Mouse (Mus musculus) midbrain, embryonic 14.5 days (tissue): Measurements from ENCODE around the gene Capn11. TPM values are rescaled to one million over a fixed set of nuclear protein-coding genes. Genes with fewer than 3 reads are reported as not detected.

Experiments
- ATAC-seq: fragments of 200-750 bp; cut with Nextera tagmentation; 2 replicates; pipeline ENCODE4 v1.8.0; 2017; ENCODE audit warnings: moderate number of reproducible peaks, moderate library complexity; ENCODE audit not compliant: low FRiP score, low TSS enrichment
- DNase-seq: peaks from one replicate; pipeline ENCODE4 v3.0.0-alpha.2; 2015
- H3K27ac ChIP-seq: fragments of 300-500 bp; sonication (generic); replicated peaks from 2 replicates; pipeline ENCODE4 v1.5.1; 2014; ENCODE audit warnings: mild to moderate bottlenecking, low read depth, low read length, moderate library complexity
- H3K27me3 ChIP-seq: fragments of 300-500 bp; sonication (generic); 2 replicates; pipeline ENCODE4 v1.6.1; 2014; ENCODE audit warnings: low read length, control low read depth, mixed read lengths; ENCODE audit not compliant: control insufficient read depth, insufficient read depth
- H3K36me3 ChIP-seq: fragments of 300-500 bp; sonication (generic); 2 replicates; pipeline ENCODE4 v1.6.1; 2014; ENCODE audit warnings: low read length, control low read depth; ENCODE audit not compliant: control insufficient read depth, insufficient read depth
- H3K4me1 ChIP-seq: fragments of 300-500 bp; sonication (generic); 2 replicates; pipeline ENCODE4 v1.6.1; 2014; ENCODE audit warnings: mild to moderate bottlenecking, antibody characterized with exemption, low read length, control low read depth; ENCODE audit not compliant: control insufficient read depth, insufficient read depth
- H3K4me2 ChIP-seq: fragments of 300-500 bp; sonication (generic); 2 replicates; pipeline ENCODE4 v1.6.1; 2014; ENCODE audit warnings: mild to moderate bottlenecking, low read length, moderate library complexity
- H3K4me3 ChIP-seq: fragments of 300-500 bp; sonication (generic); replicated peaks from 2 replicates; pipeline ENCODE4 v1.5.1; 2014; ENCODE audit warnings: low read depth, low read length
- H3K9ac ChIP-seq: fragments of 300-500 bp; sonication (generic); replicated peaks from 2 replicates; pipeline ENCODE4 v1.6.1; 2014; ENCODE audit warnings: mild to moderate bottlenecking, low read length, moderate library complexity
- H3K9me3 ChIP-seq: fragments of 300-500 bp; sonication (generic); 2 replicates; pipeline ENCODE4 v1.6.1; 2016; ENCODE audit warnings: low read length, control low read depth, mixed read lengths; ENCODE audit not compliant: control insufficient read depth
- WGBS: fragments of 180-500 bp; shearing (Covaris S2); extraction: QIAGEN DNeasy Blood & Tissue Kit; methylation state at CpG from one replicate; pipeline ENCODE4 v1.1.7; 2014; 5-methylcytosine and 5-hydroxymethylcytosine counted together
- polyA plus RNA-seq: library from polyadenylated mRNA; unstranded; fragments of >200 nt; fragmentation: Nextera tagmentation; extraction: Ambion mirVana; gene quantifications from 2 replicates; pipeline ENCODE4 v1.2.1, GENCODE M21; 2014

Gene Capn11
- polyA plus RNA-seq, 1 experiment from 2014 or later, result 2.4 TPM

DNA sequence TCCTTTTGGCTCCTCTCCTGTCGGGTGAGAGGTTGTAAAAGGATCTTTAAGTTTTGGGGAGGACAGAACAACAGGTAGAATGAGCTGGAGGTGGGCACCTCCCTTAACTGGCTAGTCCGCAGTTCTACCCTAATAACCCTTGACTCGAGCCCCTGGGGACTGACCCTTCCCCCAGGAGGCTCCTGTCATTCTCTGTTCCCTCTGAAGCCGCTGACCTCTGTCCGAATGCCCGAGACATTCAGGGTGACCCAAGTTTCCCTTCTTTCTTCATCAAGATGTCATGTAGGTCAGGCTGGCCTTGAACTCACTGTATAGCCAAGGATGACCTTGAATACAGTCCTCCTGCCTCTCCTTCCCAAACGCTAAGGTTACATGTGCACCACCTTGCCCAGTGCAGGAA is 70.8 kb downstream of the Capn11 start:
- H3K4me2 ChIP-seq, result no peak overlapping the region
- no peak overlapping the region for H3K4me3 ChIP-seq
- WGBS, result 92% methylated on average over 7 of the region's 7 CpGs
- H3K9ac ChIP-seq, result no peak overlapping the region
- H3K27me3 ChIP-seq, result no peaks in the 10 kb centered on the region; the same call in 1 of the 2 replicates
- H3K36me3 ChIP-seq, result no peaks in the 10 kb centered on the region
- no peak overlapping the region for H3K27ac ChIP-seq
- H3K9me3 ChIP-seq, result no peaks in the 10 kb centered on the region
- H3K4me1 ChIP-seq, result peaks cover 13% of the 10 kb centered on the region; the same call in 1 of the 2 replicates
- DNase-seq, result no peak
- no peak for ATAC-seq

GRCm38 (mm10) chr17:45586449-45586837 is 72.7 kb downstream of the Capn11 start:
- Histone ChIP-seq H3K27ac (no peak overlapping the region), H3K4me2 (no peak overlapping the region), H3K36me3 (no peaks in the 10 kb centered on the region), H3K9me3 (no peaks in the 10 kb centered on the region), H3K4me1 (peaks cover 13% of the 10 kb centered on the region; the same call in 1 of the 2 replicates), H3K9ac (no peak overlapping the region), H3K4me3 (no peak overlapping the region), H3K27me3 (no peaks in the 10 kb centered on the region)
- DNase-seq (no peak), ATAC-seq (no peak)
- WGBS, result over 99% methylated on average over 3 of the region's 3 CpGs

DNA sequence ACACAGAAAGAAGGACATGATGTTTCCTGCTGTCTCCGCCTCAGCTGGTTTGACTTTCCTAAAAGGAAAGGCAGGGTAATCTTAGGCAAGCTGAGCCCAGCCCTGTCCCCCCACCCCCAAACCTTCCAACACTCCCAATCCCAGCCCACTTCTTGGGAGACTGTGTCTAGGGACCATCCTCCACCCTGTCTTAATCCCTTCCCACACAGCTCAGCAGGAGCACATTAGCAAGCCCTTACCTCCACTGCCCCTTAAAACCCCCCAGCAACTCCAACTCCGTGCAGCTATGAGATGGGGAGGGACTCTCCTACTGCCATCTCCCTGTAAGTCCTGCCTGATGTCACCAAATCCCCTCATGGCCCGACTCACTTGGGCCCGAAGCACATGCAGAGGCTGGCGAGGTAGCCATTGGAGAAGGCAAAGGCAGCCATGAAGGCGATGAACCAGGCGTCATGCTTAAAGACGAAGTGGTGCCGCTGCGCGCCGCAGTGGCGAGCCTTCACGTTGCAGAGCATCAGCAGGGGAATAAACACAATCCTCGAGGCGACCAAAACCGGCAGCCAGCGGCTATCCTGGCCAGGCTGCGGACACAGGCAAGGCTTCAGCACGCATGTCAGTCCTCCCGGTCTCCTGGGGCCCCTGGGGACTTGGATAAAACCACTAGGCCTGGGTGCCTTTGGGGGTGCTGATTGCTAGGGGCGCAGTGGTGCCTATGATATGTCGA is 73.2 kb downstream of the Capn11 start:
- no peak overlapping the region for H3K9ac ChIP-seq
- no peak overlapping the region for H3K4me3 ChIP-seq
- H3K27ac ChIP-seq, result 0 out of 2 replicates have a peak overlapping the region, but pooled peaks have one; percentile 61
- no peak overlapping the region for H3K4me2 ChIP-seq
- H3K9me3 ChIP-seq, result no peaks in the 10 kb centered on the region
- H3K4me1 ChIP-seq, result peaks cover 13% of the 10 kb centered on the region; the same call in 1 of the 2 replicates
- WGBS, result 59% methylated on average over 23 of the region's 23 CpGs
- no peaks in the 10 kb centered on the region for H3K27me3 ChIP-seq
- H3K36me3 ChIP-seq, result no peaks in the 10 kb centered on the region
- DNase-seq (no peak), ATAC-seq (no peak)

DNA sequence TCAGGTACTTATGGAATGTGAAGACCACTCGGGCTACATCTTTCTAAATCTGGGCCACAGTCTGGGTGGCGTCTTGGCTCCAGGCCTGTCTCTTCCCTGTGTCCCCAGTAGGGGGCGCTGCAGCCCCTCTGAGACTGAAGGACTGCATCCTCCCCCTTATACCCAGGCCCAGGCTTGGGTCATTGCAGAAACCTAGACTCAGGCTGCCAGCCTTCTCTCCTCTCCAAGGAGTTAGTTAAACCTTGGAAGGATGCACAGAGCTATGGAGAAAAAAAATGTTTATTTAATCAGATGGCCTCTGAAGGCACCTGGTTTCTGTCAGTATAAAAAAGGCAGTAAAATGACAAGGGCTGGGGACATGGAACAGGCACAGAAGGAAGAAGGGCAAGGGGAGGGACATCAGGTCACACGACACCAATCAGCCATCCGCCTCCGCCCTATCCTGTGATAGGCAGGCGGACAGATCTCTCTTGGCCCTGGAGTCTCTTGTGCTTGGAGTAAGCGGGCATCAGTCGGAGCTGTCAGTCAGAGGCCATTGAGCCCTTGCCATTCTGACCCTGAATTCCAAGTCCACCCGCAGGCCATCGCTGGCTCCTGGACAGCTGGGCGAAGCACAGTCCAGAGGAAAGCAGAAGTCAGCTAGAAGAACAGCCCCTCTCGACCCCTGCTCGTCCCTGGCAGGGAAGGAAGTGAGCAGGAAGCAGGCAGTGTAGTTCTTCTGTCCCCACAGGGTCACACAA is 74.0 kb downstream of the Capn11 start:
- Histone ChIP-seq H3K9ac (no peak overlapping the region), H3K4me3 (no peak overlapping the region), H3K4me1 (peaks cover 13% of the 10 kb centered on the region; the same call in 1 of the 2 replicates), H3K27me3 (no peaks in the 10 kb centered on the region), H3K27ac (peak overlapping the region; percentile 61), H3K4me2 (no peak overlapping the region), H3K36me3 (no peaks in the 10 kb centered on the region), H3K9me3 (no peaks in the 10 kb centered on the region)
- DNase-seq, result peak; percentile 83
- peak; percentile 67 for ATAC-seq
- 13% methylated on average over 14 of the region's 14 CpGs for WGBS

- no peaks in the 10 kb centered on the region for H3K27me3 ChIP-seq
- H3K4me1 ChIP-seq, result peaks cover 13% of the 10 kb centered on the region; the same call in 1 of the 2 replicates
- 39% methylated on average over 12 of the region's 12 CpGs for WGBS
- no peaks in the 10 kb centered on the region for H3K36me3 ChIP-seq
- DNase-seq, result peak; percentile 60
- H3K4me3 ChIP-seq, result no peak overlapping the region
- no peak overlapping the region for H3K4me2 ChIP-seq
- peak; percentile 44 for ATAC-seq
- peak overlapping the region; percentile 61 for H3K27ac ChIP-seq
- no peaks in the 10 kb centered on the region for H3K9me3 ChIP-seq
- no peak overlapping the region; the same call in 1 of the 2 replicates for H3K9ac ChIP-seq
These were observed 74.8 kb downstream of the Capn11 start for GRCm38 (mm10) chr17:45584096-45584896.

DNA sequence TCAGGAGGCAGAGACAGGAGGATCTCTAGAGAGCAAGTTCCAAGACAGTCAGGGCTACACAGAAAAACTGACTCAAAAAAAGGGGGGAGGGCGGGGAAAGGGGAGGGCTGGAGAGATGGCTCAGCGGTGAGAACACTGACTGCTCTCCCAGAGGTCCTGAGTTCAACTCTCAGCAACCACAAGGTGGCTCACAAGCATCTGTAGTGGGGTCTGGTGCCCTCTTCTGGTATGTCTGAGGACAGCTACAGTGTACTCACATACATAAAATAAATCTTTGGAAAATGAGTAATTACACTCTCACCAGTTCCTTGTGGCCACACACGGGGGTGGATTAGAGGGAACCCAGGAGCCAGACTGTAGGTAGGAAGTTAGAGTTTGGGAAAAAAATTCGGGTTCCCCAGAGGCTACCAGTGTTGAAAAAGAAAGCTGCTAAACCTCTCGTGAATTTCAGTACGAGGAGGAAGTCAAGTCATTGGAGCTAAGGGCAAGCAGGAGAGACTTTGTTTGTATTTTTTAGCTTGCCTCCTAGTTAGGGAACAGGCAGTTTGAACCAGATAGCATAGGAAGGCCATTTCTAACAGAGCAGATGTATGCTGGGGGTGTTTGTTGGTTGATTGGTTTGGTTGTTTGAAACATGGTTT is 76.3 kb downstream of the Capn11 start:
- Histone ChIP-seq H3K36me3 (no peaks in the 10 kb centered on the region), H3K27ac (no peak overlapping the region), H3K9me3 (no peaks in the 10 kb centered on the region), H3K27me3 (no peaks in the 10 kb centered on the region), H3K9ac (no peak overlapping the region), H3K4me2 (no peak overlapping the region), H3K4me3 (no peak overlapping the region), H3K4me1 (peaks cover 13% of the 10 kb centered on the region; the same call in 1 of the 2 replicates)
- no peak for DNase-seq
- ATAC-seq, result no peak
- WGBS, result 74% methylated on average over 6 of the region's 6 CpGs

DNA sequence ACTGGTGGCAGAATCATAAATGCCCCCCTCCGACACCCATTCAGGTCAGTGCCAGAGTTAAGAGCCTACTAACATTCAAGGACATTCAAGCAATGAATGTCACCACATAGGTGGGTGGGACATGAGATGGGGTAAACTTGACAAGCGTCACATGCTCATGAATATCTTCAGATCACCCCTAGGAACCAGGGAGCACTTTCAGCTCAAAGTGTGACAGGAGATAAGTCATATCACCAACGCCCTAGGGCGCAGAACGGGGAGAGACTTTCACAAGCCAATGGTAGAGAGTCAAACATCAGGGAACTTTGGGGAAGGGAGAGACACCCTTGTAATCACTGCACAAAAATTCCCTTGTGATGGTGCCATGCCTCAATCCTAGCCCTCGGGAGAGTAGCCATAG is 76.9 kb downstream of the Capn11 start:
- no peak for ATAC-seq
- H3K27me3 ChIP-seq, result no peaks in the 10 kb centered on the region

DNA sequence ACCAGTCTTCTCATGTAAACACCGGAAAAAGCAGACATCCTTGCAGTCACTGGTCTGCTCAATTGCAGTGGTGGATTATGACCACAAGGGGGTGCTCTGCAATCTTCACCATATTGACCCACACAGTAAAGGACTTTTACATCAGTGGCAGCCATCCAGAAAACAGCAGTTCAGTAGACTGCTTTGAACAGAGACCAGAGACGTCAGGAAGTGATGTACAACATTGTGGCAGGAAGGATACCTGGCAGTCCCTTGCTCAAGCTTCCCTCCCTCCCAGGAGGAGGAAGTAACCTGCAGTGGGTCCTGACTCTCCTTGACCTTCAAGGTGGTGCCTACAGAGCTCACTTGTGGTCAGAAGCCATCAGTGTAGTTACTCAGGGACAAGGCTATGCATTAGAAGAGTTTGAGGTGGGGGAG is 77.5 kb downstream of the Capn11 start:
- Histone ChIP-seq H3K4me2 (no peak overlapping the region), H3K27me3 (no peaks in the 10 kb centered on the region), H3K27ac (no peak overlapping the region)

More for the DNA sequence above, 76.9 kb downstream of the Capn11 start:
- Histone ChIP-seq H3K27ac (no peak overlapping the region), H3K4me1 (peaks cover 13% of the 10 kb centered on the region; the same call in 1 of the 2 replicates), H3K4me2 (no peak overlapping the region), H3K9me3 (no peaks in the 10 kb centered on the region), H3K9ac (no peak overlapping the region), H3K36me3 (no peaks in the 10 kb centered on the region), H3K4me3 (no peak overlapping the region)
- no peak for DNase-seq
- WGBS, result 93% methylated on average over 6 of the region's 6 CpGs

More for the DNA sequence above, 77.5 kb downstream of the Capn11 start:
- H3K9ac ChIP-seq, result no peak overlapping the region
- H3K36me3 ChIP-seq, result no peaks in the 10 kb centered on the region
- 12% methylated on average over 2 of the region's 2 CpGs for WGBS
- no peak overlapping the region for H3K4me3 ChIP-seq
- ATAC-seq (no peak), DNase-seq (peak; percentile 86)
- no peaks in the 10 kb centered on the region for H3K9me3 ChIP-seq
- peaks cover 13% of the 10 kb centered on the region; the same call in 1 of the 2 replicates for H3K4me1 ChIP-seq
